Mouse (Mus musculus): ENCODE results near the gene Prf1. TPM values are rescaled to one million over a fixed set of nuclear protein-coding genes. Genes with fewer than 3 reads are reported as not detected.

The Prf1 gene
- polyA plus RNA-seq, 1 experiment from 2014 or later: not detected

GRCm38 (mm10) chr10:61263606-61264005 lies 34.0 kb upstream of the Prf1 start:
- Histone ChIP-seq H3K27me3 (ENCODE audit: control insufficient read depth, insufficient read depth, low read length) (no peaks in the 10 kb centered on the region), H3K4me2 (ENCODE audit: low read depth, low read length) (no peak overlapping the region), H3K4me1 (ENCODE audit: control insufficient read depth, insufficient read depth, low read length) (no peaks in the 10 kb centered on the region), H3K36me3 (replicated peaks; ENCODE audit: control insufficient read depth, insufficient read depth, low read depth, low read length) (no peaks in the 10 kb centered on the region), H3K9ac (replicated peaks; ENCODE audit: low read length) (no peak overlapping the region), H3K4me3 (ENCODE audit: low read depth, low read length) (no peak overlapping the region), H3K27ac (replicated peaks; ENCODE audit: low read depth, low read length) (no peak overlapping the region), H3K9me3 (replicated peaks; ENCODE audit: control insufficient read depth, low read length) (no peaks in the 10 kb centered on the region)
- WGBS: 81% methylated on average over 8 of the region's 8 CpGs
- DNase-seq (ENCODE audit: low spot score) (no peak), ATAC-seq (replicated peaks; ENCODE audit: insufficient number of reproducible peaks, low FRiP score, low TSS enrichment, low read depth) (no peak)

GRCm38 (mm10) chr10:61267378-61267777 lies 30.3 kb upstream of the Prf1 start:
- WGBS: 70% methylated on average over 5 of the region's 5 CpGs
- no peaks in the 10 kb centered on the region for H3K4me1 ChIP-seq (ENCODE audit: control insufficient read depth, insufficient read depth, low read length)
- H3K9me3 ChIP-seq (replicated peaks; ENCODE audit: control insufficient read depth, low read length): no peaks in the 10 kb centered on the region
- no peak for ATAC-seq (replicated peaks; ENCODE audit: insufficient number of reproducible peaks, low FRiP score, low TSS enrichment, low read depth)
- no peaks in the 10 kb centered on the region for H3K27me3 ChIP-seq (ENCODE audit: control insufficient read depth, insufficient read depth, low read length)
- H3K4me2 ChIP-seq (ENCODE audit: low read depth, low read length): no peak overlapping the region
- no peak overlapping the region for H3K27ac ChIP-seq (replicated peaks; ENCODE audit: low read depth, low read length)
- H3K9ac ChIP-seq (replicated peaks; ENCODE audit: low read length): no peak overlapping the region
- DNase-seq (ENCODE audit: low spot score): peak; percentile 28
- no peak overlapping the region for H3K4me3 ChIP-seq (ENCODE audit: low read depth, low read length)
- no peaks in the 10 kb centered on the region for H3K36me3 ChIP-seq (replicated peaks; ENCODE audit: control insufficient read depth, insufficient read depth, low read depth, low read length)

- no peaks in the 10 kb centered on the region; the same call in 1 of the 2 replicates for H3K4me1 ChIP-seq (ENCODE audit: control insufficient read depth, insufficient read depth, low read length)
- no peaks in the 10 kb centered on the region for H3K9me3 ChIP-seq (replicated peaks; ENCODE audit: control insufficient read depth, low read length)
- 52% methylated on average over 8 of the region's 8 CpGs for WGBS
- no peaks in the 10 kb centered on the region; the same call in 1 of the 2 replicates for H3K27me3 ChIP-seq (ENCODE audit: control insufficient read depth, insufficient read depth, low read length)
- H3K36me3 ChIP-seq (replicated peaks; ENCODE audit: control insufficient read depth, insufficient read depth, low read depth, low read length): no peaks in the 10 kb centered on the region
- no peak overlapping the region for H3K4me3 ChIP-seq (ENCODE audit: low read depth, low read length)
- no peak for DNase-seq (ENCODE audit: low spot score)
- H3K4me2 ChIP-seq (ENCODE audit: low read depth, low read length): no peak overlapping the region
- ATAC-seq (replicated peaks; ENCODE audit: insufficient number of reproducible peaks, low FRiP score, low TSS enrichment, low read depth): no peak
- H3K9ac ChIP-seq (replicated peaks; ENCODE audit: low read length): no peak overlapping the region; the same call in 1 of the 2 replicates
- H3K27ac ChIP-seq (replicated peaks; ENCODE audit: low read depth, low read length): no peak overlapping the region
Observed at GRCm38 (mm10) chr10:61272089-61272626, 25.5 kb upstream of the Prf1 start.

DNA sequence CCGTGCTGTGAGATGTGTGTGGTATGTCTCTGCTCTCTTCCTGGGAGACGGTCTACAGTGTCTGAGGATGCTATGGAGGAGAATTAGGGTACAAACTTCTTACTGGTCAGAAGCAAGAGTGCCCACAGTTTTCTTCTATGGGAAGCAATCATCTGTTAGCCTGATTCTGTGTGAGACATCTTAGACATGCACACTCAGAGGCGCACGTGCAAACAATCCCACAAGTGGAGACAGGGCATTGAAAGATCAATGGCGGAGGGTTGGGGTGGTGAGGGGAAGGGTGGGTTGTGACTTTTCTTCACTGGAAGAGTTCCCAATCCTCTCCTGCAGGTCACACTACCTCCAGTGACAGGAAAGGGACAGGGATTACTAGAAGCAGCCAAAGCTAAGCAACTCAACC lies 25.0 kb upstream of the Prf1 start:
- H3K27ac ChIP-seq (replicated peaks; ENCODE audit: low read depth, low read length): no peak overlapping the region
- 39% methylated on average over 5 of the region's 5 CpGs for WGBS

DNA sequence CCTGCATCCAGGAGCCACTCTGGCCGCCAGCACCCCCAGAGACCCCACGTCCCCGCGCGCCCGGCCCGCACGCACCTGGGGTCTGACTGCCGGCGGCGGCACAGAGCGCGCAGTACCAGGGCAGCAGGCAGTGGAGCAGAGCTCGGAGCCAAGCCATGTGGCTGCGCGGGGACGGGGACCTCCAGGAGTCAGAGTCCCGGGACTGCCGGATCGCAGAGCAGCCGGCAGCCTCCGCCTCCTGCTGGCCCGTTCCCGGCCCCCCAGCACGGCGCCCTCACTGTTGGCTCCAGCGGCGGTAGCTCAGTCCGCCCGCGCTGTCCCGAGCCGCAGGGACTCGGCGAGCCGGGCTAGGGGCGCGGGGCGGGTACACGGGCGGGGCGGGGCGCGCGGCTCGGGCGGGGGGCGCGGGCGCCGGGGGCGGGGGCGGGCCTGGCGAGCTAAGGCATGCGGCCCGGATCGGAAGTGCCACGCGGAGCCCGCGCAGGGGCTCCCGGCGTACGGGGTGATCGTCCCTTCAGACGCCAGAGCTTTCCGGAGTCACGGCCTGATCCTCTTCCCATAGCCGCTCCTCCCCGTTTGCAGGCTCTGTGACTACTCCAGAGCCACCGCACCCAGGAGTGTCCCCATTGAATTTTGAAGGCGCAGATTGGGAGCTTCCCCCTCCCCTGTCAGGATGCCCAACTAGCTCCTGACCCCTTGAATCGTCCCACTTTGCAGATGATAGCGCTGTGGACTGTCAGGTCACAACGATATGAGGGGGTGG lies 24.4 kb upstream of the Prf1 start, which contains the start of gene Adamts14:
TSS of gene Adamts14 (minus strand) at position 358 of the 763 bp plus-strand sequence.
- no peaks in the 10 kb centered on the region; the same call in 1 of the 2 replicates for H3K27me3 ChIP-seq (ENCODE audit: control insufficient read depth, insufficient read depth, low read length)
- WGBS: under 1% methylated on average over 57 of the region's 75 CpGs

More for the DNA sequence above, 25.0 kb upstream of the Prf1 start:
- Histone ChIP-seq H3K9ac (replicated peaks; ENCODE audit: low read length) (peak overlapping the region; percentile 73), H3K27me3 (ENCODE audit: control insufficient read depth, insufficient read depth, low read length) (no peaks in the 10 kb centered on the region; the same call in 1 of the 2 replicates), H3K4me2 (ENCODE audit: low read depth, low read length) (peak overlapping the region; percentile 94), H3K9me3 (replicated peaks; ENCODE audit: control insufficient read depth, low read length) (no peaks in the 10 kb centered on the region), H3K36me3 (replicated peaks; ENCODE audit: control insufficient read depth, insufficient read depth, low read depth, low read length) (no peaks in the 10 kb centered on the region), H3K4me3 (ENCODE audit: low read depth, low read length) (peak overlapping the region; percentile 56), H3K4me1 (ENCODE audit: control insufficient read depth, insufficient read depth, low read length) (no peaks in the 10 kb centered on the region; the same call in 1 of the 2 replicates)
- DNase-seq (ENCODE audit: low spot score) (peak; percentile 15), ATAC-seq (replicated peaks; ENCODE audit: insufficient number of reproducible peaks, low FRiP score, low TSS enrichment, low read depth) (no peak)

GRCm38 (mm10) chr10:61273844-61274215 lies 23.8 kb upstream of the Prf1 start:
- Histone ChIP-seq H3K9me3 (replicated peaks; ENCODE audit: control insufficient read depth, low read length) (no peaks in the 10 kb centered on the region), H3K27me3 (ENCODE audit: control insufficient read depth, insufficient read depth, low read length) (no peaks in the 10 kb centered on the region; the same call in 1 of the 2 replicates), H3K4me2 (ENCODE audit: low read depth, low read length) (peak overlapping the region; percentile 94), H3K9ac (replicated peaks; ENCODE audit: low read length) (peak overlapping the region; percentile 73), H3K27ac (replicated peaks; ENCODE audit: low read depth, low read length) (no peak overlapping the region), H3K4me3 (ENCODE audit: low read depth, low read length) (peak overlapping the region; percentile 56), H3K36me3 (replicated peaks; ENCODE audit: control insufficient read depth, insufficient read depth, low read depth, low read length) (no peaks in the 10 kb centered on the region), H3K4me1 (ENCODE audit: control insufficient read depth, insufficient read depth, low read length) (no peaks in the 10 kb centered on the region; the same call in 1 of the 2 replicates)
- DNase-seq (ENCODE audit: low spot score) (no peak), ATAC-seq (replicated peaks; ENCODE audit: insufficient number of reproducible peaks, low FRiP score, low TSS enrichment, low read depth) (no peak)
- 54% methylated on average over 7 of the region's 7 CpGs for WGBS

More for the DNA sequence above, 24.4 kb upstream of the Prf1 start, which contains the start of gene Adamts14:
- peak within 1 kb of the TSS; percentile 94 for H3K4me2 ChIP-seq (ENCODE audit: low read depth, low read length)
- DNase-seq (ENCODE audit: low spot score) (peak; percentile 60), ATAC-seq (replicated peaks; ENCODE audit: insufficient number of reproducible peaks, low FRiP score, low TSS enrichment, low read depth) (peak; percentile 45; the same call in 1 of the 2 replicates)
- no peaks in the 10 kb centered on the region for H3K9me3 ChIP-seq (replicated peaks; ENCODE audit: control insufficient read depth, low read length)
- no peak within 1 kb of the TSS for H3K27ac ChIP-seq (replicated peaks; ENCODE audit: low read depth, low read length)
- no peaks in the 10 kb centered on the region for H3K36me3 ChIP-seq (replicated peaks; ENCODE audit: control insufficient read depth, insufficient read depth, low read depth, low read length)
- H3K4me3 ChIP-seq (ENCODE audit: low read depth, low read length): peak within 1 kb of the TSS; percentile 56
- no peaks in the 10 kb centered on the region; the same call in 1 of the 2 replicates for H3K4me1 ChIP-seq (ENCODE audit: control insufficient read depth, insufficient read depth, low read length)
- H3K9ac ChIP-seq (replicated peaks; ENCODE audit: low read length): peak within 1 kb of the TSS; percentile 73

GRCm38 (mm10) chr10:61274532-61274931 lies 23.1 kb upstream of the Prf1 start:
- H3K9ac ChIP-seq (replicated peaks; ENCODE audit: low read length): no peak overlapping the region
- H3K9me3 ChIP-seq (replicated peaks; ENCODE audit: control insufficient read depth, low read length): no peaks in the 10 kb centered on the region
- no peaks in the 10 kb centered on the region; the same call in 1 of the 2 replicates for H3K27me3 ChIP-seq (ENCODE audit: control insufficient read depth, insufficient read depth, low read length)
- ATAC-seq (replicated peaks; ENCODE audit: insufficient number of reproducible peaks, low FRiP score, low TSS enrichment, low read depth): no peak
- 58% methylated on average over 2 of the region's 2 CpGs for WGBS
- no peak for DNase-seq (ENCODE audit: low spot score)
- no peak overlapping the region for H3K27ac ChIP-seq (replicated peaks; ENCODE audit: low read depth, low read length)
- H3K4me2 ChIP-seq (ENCODE audit: low read depth, low read length): no peak overlapping the region
- H3K4me3 ChIP-seq (ENCODE audit: low read depth, low read length): no peak overlapping the region
- no peaks in the 10 kb centered on the region; the same call in 1 of the 2 replicates for H3K4me1 ChIP-seq (ENCODE audit: control insufficient read depth, insufficient read depth, low read length)
- no peaks in the 10 kb centered on the region for H3K36me3 ChIP-seq (replicated peaks; ENCODE audit: control insufficient read depth, insufficient read depth, low read depth, low read length)

DNA sequence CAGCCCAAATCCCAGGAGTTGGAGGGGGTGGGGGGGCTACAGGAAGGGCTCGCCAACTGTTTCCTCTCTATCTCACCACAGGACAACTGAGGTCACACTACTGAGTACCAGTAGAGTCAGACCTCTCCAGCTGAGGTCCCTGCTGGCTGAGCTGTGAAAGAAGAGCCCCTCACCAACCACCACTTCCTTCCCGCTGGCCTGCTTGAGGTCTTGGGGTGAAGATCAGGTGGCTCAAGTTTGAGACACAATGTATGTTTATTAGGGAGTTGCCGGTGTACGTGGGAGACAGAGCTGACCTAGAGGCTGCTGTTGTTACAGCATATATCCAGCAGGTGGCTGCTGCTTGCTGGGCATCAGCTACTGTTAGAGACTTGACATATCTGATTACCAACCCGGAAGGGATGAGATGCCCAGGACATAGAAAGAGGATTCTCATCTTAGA lies 21.9 kb upstream of the Prf1 start:
- Histone ChIP-seq H3K9me3 (replicated peaks; ENCODE audit: control insufficient read depth, low read length) (no peaks in the 10 kb centered on the region), H3K4me1 (ENCODE audit: control insufficient read depth, insufficient read depth, low read length) (no peaks in the 10 kb centered on the region; the same call in 1 of the 2 replicates), H3K27ac (replicated peaks; ENCODE audit: low read depth, low read length) (no peak overlapping the region), H3K4me3 (ENCODE audit: low read depth, low read length) (no peak overlapping the region), H3K4me2 (ENCODE audit: low read depth, low read length) (no peak overlapping the region), H3K36me3 (replicated peaks; ENCODE audit: control insufficient read depth, insufficient read depth, low read depth, low read length) (no peaks in the 10 kb centered on the region), H3K27me3 (ENCODE audit: control insufficient read depth, insufficient read depth, low read length) (no peaks in the 10 kb centered on the region; the same call in 1 of the 2 replicates), H3K9ac (replicated peaks; ENCODE audit: low read length) (no peak overlapping the region; the same call in 1 of the 2 replicates)
- ATAC-seq (replicated peaks; ENCODE audit: insufficient number of reproducible peaks, low FRiP score, low TSS enrichment, low read depth) (peak; percentile 54; the same call in 1 of the 2 replicates), DNase-seq (ENCODE audit: low spot score) (peak; percentile 78)
- 5% methylated on average over 5 of the region's 5 CpGs for WGBS
